Mouse (Mus musculus) kidney, adult 2 months (tissue): ENCODE data around the gene Syt12.

Experiments used
- CTCF ChIP-seq: fragments of 200-500 bp; conservative IDR thresholded peaks from 2 replicates; pipeline ENCODE4 v1.5.1; 2011; ENCODE audit warnings: low read depth, mild to moderate bottlenecking, control low read depth, low read length, moderate library complexity, mixed read lengths; ENCODE audit not compliant: insufficient read depth, insufficient read length
- POLR2A ChIP-seq: fragments of 200-500 bp; IDR thresholded peaks from one replicate; pipeline ENCODE4 v1.6.1; 2011; ENCODE audit warnings: low read depth, low read length, control low read depth

GRCm38 (mm10) chr19:4414631-4415030 lies 62.6 kb downstream of the Syt12 start:
- TF ChIP-seq CTCF = no peak
- TF ChIP-seq POLR2A = no peak
